In genomic region chr17:4654221-4654620, GRCm38 (mm10) we compare ENCODE assay signal across 25 mouse cellular contexts.
"Had no signal": no experiment of that assay in that cellular context is flagged by ENCODE, and none has a peak within 500 bp of the region (broad histone marks: within the 10 kb centered on the region; RNA-seq: fewer than 3 reads in every experiment).

No protein-coding gene starts in this region.

- DNase-seq: gastrocnemius, postnatal 14 days; gastrocnemius, postnatal 36 days; heart, adult 18-20 months; heart, postnatal 10 days; heart, postnatal 4 days; kidney, adult 18-20 months; kidney, adult 8-10 months; kidney, postnatal 10 days; kidney, postnatal 25 days; kidney, postnatal 4 days; layer of hippocampus, adult 9-11 months; layer of hippocampus, postnatal 36 days; left cerebral cortex, postnatal 4 days had no signal

- H3K27me3 ChIP-seq: heart, embryonic 12.5 days; hindbrain, embryonic 12.5 days; intestine, embryonic 15.5 days; limb, embryonic 13.5 days; limb, embryonic 15.5 days; liver, embryonic 12.5 days had no signal

- H3K9me3 ChIP-seq: heart, embryonic 10.5 days; heart, embryonic 12.5 days; hindbrain, embryonic 10.5 days; hindbrain, embryonic 12.5 days; intestine, embryonic 15.5 days; limb, embryonic 13.5 days; limb, embryonic 15.5 days; liver, embryonic 12.5 days had no signal

- H3K27ac ChIP-seq: heart, embryonic 10.5 days; hindbrain, embryonic 10.5 days; hindbrain, embryonic 12.5 days; hindbrain, embryonic 14.5 days; intestine, embryonic 15.5 days; limb, embryonic 13.5 days; limb, embryonic 15.5 days; liver, embryonic 12.5 days had no signal

- H3K9ac ChIP-seq: heart, embryonic 12.5 days; hindbrain, embryonic 12.5 days; hindbrain, embryonic 14.5 days; intestine, embryonic 15.5 days; limb, embryonic 13.5 days; limb, embryonic 15.5 days; liver, embryonic 12.5 days had no signal

- H3K4me1 ChIP-seq: heart, embryonic 10.5 days; heart, embryonic 12.5 days; hindbrain, embryonic 10.5 days; hindbrain, embryonic 12.5 days; intestine, embryonic 15.5 days; limb, embryonic 13.5 days; limb, embryonic 15.5 days; liver, embryonic 12.5 days had no signal

- ATAC-seq: hindbrain, embryonic 16.5 days; inflammation-experienced regulatory T-cells, adult 6 months; intestine, embryonic 15.5 days; intestine, postnatal 0 days; liver, embryonic 12.5 days had no signal

- H3K36me3 ChIP-seq: heart, embryonic 10.5 days; heart, embryonic 12.5 days; hindbrain, embryonic 10.5 days; hindbrain, embryonic 12.5 days; intestine, embryonic 15.5 days; limb, embryonic 13.5 days; limb, embryonic 15.5 days; liver, embryonic 12.5 days had no signal

- H3K4me2 ChIP-seq: heart, embryonic 12.5 days; hindbrain, embryonic 12.5 days; hindbrain, embryonic 14.5 days; intestine, embryonic 15.5 days; limb, embryonic 13.5 days; limb, embryonic 15.5 days; liver, embryonic 12.5 days had no signal

- H3K4me3 ChIP-seq: heart, embryonic 10.5 days; heart, embryonic 12.5 days; hindbrain, embryonic 10.5 days; hindbrain, embryonic 12.5 days; intestine, embryonic 15.5 days; limb, embryonic 13.5 days; limb, embryonic 15.5 days; liver, embryonic 12.5 days had no signal
